Mouse (Mus musculus) skeletal muscle tissue, postnatal 0 days (tissue): Measurements from ENCODE around the gene Ttc13. TPM values are rescaled to one million over a fixed set of nuclear protein-coding genes. Genes with fewer than 3 reads are reported as not detected.

Experiments used
- polyA plus RNA-seq: library from polyadenylated mRNA; unstranded; fragments of >200 nt; fragmentation: Nextera tagmentation; extraction: Ambion mirVana; gene quantifications from 2 replicates; pipeline ENCODE4 v1.2.1, GENCODE M21; 2015

The Ttc13 gene
- polyA plus RNA-seq: 19.0 and 20.0 TPM in 2 replicates

GRCm38 (mm10) chr8:124721862-124722515, at the start of gene Ttc13, which contains the start of gene Arv1:
Gene Ttc13, minus strand, starts transcription at chr8:124721983.
Gene Arv1, plus strand, starts transcription at chr8:124722139.

GRCm38 (mm10) chr8:124751709-124752173, 30.0 kb upstream of the Ttc13 start, which contains the start of gene Fam89a:
Gene Fam89a, minus strand, starts transcription at chr8:124751832.

GRCm38 (mm10) chr8:124663112-124663873, 58.5 kb downstream of the Ttc13 start, which contains the start of gene 2310022B05Rik:
Gene 2310022B05Rik, minus strand, starts transcription at chr8:124663369.

Other genes starting within 250 kb of the Ttc13 start
- 22.5 and 23.2 TPM in 2 replicates for gene Cog2, start 201.2 kb downstream of the Ttc13 start, polyA plus RNA-seq
- gene Agt, start 152.3 kb downstream of the Ttc13 start, polyA plus RNA-seq: 52.0 and 94.9 TPM in 2 replicates
- gene Capn9, start 145.9 kb downstream of the Ttc13 start, polyA plus RNA-seq: 0.14 and 0.33 TPM in 2 replicates
- gene 2310022B05Rik, start 58.6 kb downstream of the Ttc13 start, polyA plus RNA-seq: 14.7 and 17.0 TPM in 2 replicates
- 6.9 and 7.2 TPM in 2 replicates for gene Arv1, start 156 bp upstream of the Ttc13 start, polyA plus RNA-seq
- gene Fam89a, start 29.8 kb upstream of the Ttc13 start, polyA plus RNA-seq: 0.64 and 2.0 TPM in 2 replicates
- gene Trim67, start 71.1 kb upstream of the Ttc13 start, polyA plus RNA-seq: 0.04 and 0.07 TPM in 2 replicates
- gene Gnpat, start 141.1 kb upstream of the Ttc13 start, polyA plus RNA-seq: 103 and 107 TPM in 2 replicates
- 42.7 and 43.1 TPM in 2 replicates for gene 2810004N23Rik, start 141.1 kb upstream of the Ttc13 start, polyA plus RNA-seq
- gene Exoc8, start 175.7 kb upstream of the Ttc13 start, polyA plus RNA-seq: 3.7 and 3.9 TPM in 2 replicates
- 3.9 and 5.2 TPM in 2 replicates for gene Sprtn, start 175.9 kb upstream of the Ttc13 start, polyA plus RNA-seq
- gene Egln1, start 227.3 kb upstream of the Ttc13 start, polyA plus RNA-seq: 10.0 TPM in 2 replicates